Mouse (Mus musculus): Measurements from ENCODE around the gene Ccdc81. TPM values are rescaled to one million over a fixed set of nuclear protein-coding genes. Genes with fewer than 3 reads are reported as not detected.
A peak's percentile ranks its signal among the peaks of the same experiment; 100 is the strongest.

The Ccdc81 gene
- polyA plus RNA-seq, 1 experiment from 2014 or later = 0.04 TPM

DNA sequence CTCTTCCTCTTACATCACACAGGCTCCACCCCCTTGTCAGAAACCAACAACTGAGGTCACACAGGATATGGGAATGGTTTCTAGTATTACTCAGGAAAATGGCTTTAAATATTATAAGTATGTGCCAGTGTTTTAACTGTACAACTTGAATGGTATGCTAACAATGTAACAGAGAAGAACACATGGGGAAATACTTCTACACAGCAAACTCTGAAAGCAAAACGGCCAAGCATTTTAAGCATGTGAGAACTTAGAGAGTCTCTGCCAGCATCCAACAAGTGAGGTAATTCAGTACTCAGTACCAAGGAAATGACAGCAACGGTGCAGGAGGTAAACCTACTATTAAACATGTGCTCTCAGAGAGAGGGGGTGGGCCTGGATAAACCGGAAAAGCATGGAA is 18.9 kb downstream of the Ccdc81 start:
- TF ChIP-seq CTCF (IDR thresholded peaks at IDR 0.05; ENCODE audit: low read depth) (no peak), EP300 (optimal IDR thresholded peaks at IDR 0.05) (no peak)
- no peak overlapping the region for H3K4me2 ChIP-seq (replicated peaks; ENCODE audit: low read depth)
- no peak for ATAC-seq (ENCODE audit: low FRiP score, low TSS enrichment)
- H3K27me3 ChIP-seq (ENCODE audit: control insufficient read depth, insufficient read depth, low read length) = no peaks in the 10 kb centered on the region
- H3K9ac ChIP-seq (ENCODE audit: low read length) = no peak overlapping the region
- no peaks in the 10 kb centered on the region for H3K4me1 ChIP-seq (replicated peaks; ENCODE audit: control insufficient read depth, insufficient read depth)
- DNase-seq (ENCODE audit: low spot score) = no peak
- H3K36me3 ChIP-seq (ENCODE audit: control insufficient read depth, insufficient read depth, low read length) = no peaks in the 10 kb centered on the region
- no peak overlapping the region for H3K4me3 ChIP-seq (ENCODE audit: low read depth, low read length)
- WGBS = 46% methylated on average over 3 of the region's 3 CpGs
- no peaks in the 10 kb centered on the region for H3K9me3 ChIP-seq (ENCODE audit: control insufficient read depth, low read length)
- no peak overlapping the region for H3K27ac ChIP-seq (replicated peaks)

DNA sequence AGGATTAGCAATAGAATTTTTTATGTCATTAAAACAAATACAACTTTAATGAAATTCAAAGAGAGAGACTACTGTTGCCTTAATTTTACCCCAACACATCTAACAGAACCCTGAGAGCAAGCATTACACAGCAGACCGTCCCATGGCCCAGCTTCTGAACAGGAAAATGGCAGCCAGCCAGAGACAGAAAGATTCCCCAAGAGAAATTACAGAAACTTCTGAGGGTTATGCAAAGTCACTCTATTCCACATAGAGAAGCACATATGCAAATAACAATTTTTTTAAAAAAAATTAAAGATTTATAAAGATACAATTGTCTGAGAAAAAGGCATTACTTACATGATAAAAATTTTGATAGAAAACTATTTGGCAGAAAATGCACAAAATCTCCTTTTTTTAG is 23.7 kb downstream of the Ccdc81 start:
- H3K4me2 ChIP-seq (replicated peaks; ENCODE audit: low read depth) = no peak overlapping the region
- H3K9ac ChIP-seq (ENCODE audit: low read length) = no peak overlapping the region
- ATAC-seq (ENCODE audit: low FRiP score, low TSS enrichment) (no peak), DNase-seq (ENCODE audit: low spot score) (no peak)
- H3K27me3 ChIP-seq (ENCODE audit: control insufficient read depth, insufficient read depth, low read length) = no peaks in the 10 kb centered on the region
- no peak for TF ChIP-seq CTCF (IDR thresholded peaks at IDR 0.05; ENCODE audit: low read depth)
- no peak for TF ChIP-seq EP300 (optimal IDR thresholded peaks at IDR 0.05)
- H3K27ac ChIP-seq (replicated peaks) = no peak overlapping the region
- no peak overlapping the region for H3K4me3 ChIP-seq (ENCODE audit: low read depth, low read length)
- WGBS = 37% methylated on average over 1 of the region's 1 CpGs
- H3K9me3 ChIP-seq (ENCODE audit: control insufficient read depth, low read length) = no peaks in the 10 kb centered on the region
- no peaks in the 10 kb centered on the region for H3K36me3 ChIP-seq (ENCODE audit: control insufficient read depth, insufficient read depth, low read length)
- no peaks in the 10 kb centered on the region for H3K4me1 ChIP-seq (replicated peaks; ENCODE audit: control insufficient read depth, insufficient read depth)

- DNase-seq (ENCODE audit: low spot score) (no peak), ATAC-seq (ENCODE audit: low FRiP score, low TSS enrichment) (no peak)
- no peak for TF ChIP-seq CTCF (IDR thresholded peaks at IDR 0.05; ENCODE audit: low read depth)
- no peak for TF ChIP-seq EP300 (optimal IDR thresholded peaks at IDR 0.05)
- no peak overlapping the region for H3K4me3 ChIP-seq (ENCODE audit: low read depth, low read length)
- no peaks in the 10 kb centered on the region for H3K4me1 ChIP-seq (replicated peaks; ENCODE audit: control insufficient read depth, insufficient read depth)
- H3K9ac ChIP-seq (ENCODE audit: low read length) = no peak overlapping the region
- WGBS = 73% methylated on average over 5 of the region's 5 CpGs
- no peaks in the 10 kb centered on the region for H3K36me3 ChIP-seq (ENCODE audit: control insufficient read depth, insufficient read depth, low read length)
- no peaks in the 10 kb centered on the region for H3K27me3 ChIP-seq (ENCODE audit: control insufficient read depth, insufficient read depth, low read length)
- H3K9me3 ChIP-seq (ENCODE audit: control insufficient read depth, low read length) = no peaks in the 10 kb centered on the region
- no peak overlapping the region for H3K4me2 ChIP-seq (replicated peaks; ENCODE audit: low read depth)
- H3K27ac ChIP-seq (replicated peaks) = no peak overlapping the region
These were observed 36.2 kb downstream of the Ccdc81 start for GRCm38 (mm10) chr7:89867221-89867620.

GRCm38 (mm10) chr7:89864769-89865168 is 38.7 kb downstream of the Ccdc81 start:
- no peak for ATAC-seq (ENCODE audit: low FRiP score, low TSS enrichment)
- Histone ChIP-seq H3K4me2 (replicated peaks; ENCODE audit: low read depth) (no peak overlapping the region), H3K36me3 (ENCODE audit: control insufficient read depth, insufficient read depth, low read length) (no peaks in the 10 kb centered on the region), H3K27me3 (ENCODE audit: control insufficient read depth, insufficient read depth, low read length) (no peaks in the 10 kb centered on the region), H3K9ac (ENCODE audit: low read length) (no peak overlapping the region), H3K4me3 (ENCODE audit: low read depth, low read length) (no peak overlapping the region), H3K27ac (replicated peaks) (no peak overlapping the region), H3K9me3 (ENCODE audit: control insufficient read depth, low read length) (no peaks in the 10 kb centered on the region), H3K4me1 (replicated peaks; ENCODE audit: control insufficient read depth, insufficient read depth) (no peaks in the 10 kb centered on the region)
- peak; percentile 31 for TF ChIP-seq CTCF (IDR thresholded peaks at IDR 0.05; ENCODE audit: low read depth)
- no peak for TF ChIP-seq EP300 (optimal IDR thresholded peaks at IDR 0.05)
- DNase-seq (ENCODE audit: low spot score) = no peak
- WGBS = 94% methylated on average over 1 of the region's 1 CpGs

DNA sequence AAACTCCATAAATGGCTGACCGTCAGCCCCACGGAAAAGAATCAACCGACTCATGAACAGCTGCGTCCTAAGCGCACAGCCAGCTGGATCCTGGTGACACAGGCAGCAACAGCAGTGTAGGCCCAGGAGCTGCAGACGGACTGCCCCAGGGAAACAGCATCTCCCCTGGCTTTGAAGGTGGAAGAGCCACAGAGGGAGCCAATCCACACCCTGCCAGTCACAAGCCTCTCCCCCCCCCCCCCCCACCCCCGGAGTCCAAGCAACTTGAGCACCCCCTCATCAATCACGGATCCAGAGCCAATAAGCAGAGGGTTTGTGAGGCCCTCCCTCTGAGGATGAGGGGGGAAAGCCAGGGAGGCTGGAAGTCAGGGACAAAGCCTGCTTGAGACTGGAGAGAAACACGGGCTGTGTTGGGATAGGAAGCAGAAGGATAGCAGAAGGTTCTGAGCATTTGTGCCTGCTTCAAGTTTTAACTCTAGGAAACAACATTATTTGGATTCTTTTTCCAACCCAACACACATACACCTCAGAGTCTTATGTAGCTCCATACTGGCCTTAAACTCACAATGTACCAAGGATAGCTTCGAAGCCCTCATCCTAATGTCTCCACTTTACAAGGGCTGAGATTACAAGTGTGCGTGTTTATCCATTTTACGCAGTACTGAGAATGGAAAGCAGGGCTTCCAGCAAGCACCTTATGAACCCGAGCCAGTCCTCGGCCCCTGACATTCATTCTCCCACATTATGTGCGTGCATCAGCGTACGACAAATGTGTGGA is 46.8 kb downstream of the Ccdc81 start:
- H3K27me3 ChIP-seq (ENCODE audit: control insufficient read depth, insufficient read depth, low read length) = no peaks in the 10 kb centered on the region
- no peak overlapping the region for H3K4me2 ChIP-seq (replicated peaks; ENCODE audit: low read depth)
- TF ChIP-seq EP300 (optimal IDR thresholded peaks at IDR 0.05) = no peak
- no peaks in the 10 kb centered on the region for H3K9me3 ChIP-seq (ENCODE audit: control insufficient read depth, low read length)
- H3K4me1 ChIP-seq (replicated peaks; ENCODE audit: control insufficient read depth, insufficient read depth) = no peaks in the 10 kb centered on the region; the same call in 1 of the 2 replicates
- ATAC-seq (ENCODE audit: low FRiP score, low TSS enrichment) (no peak), DNase-seq (ENCODE audit: low spot score) (no peak)
- no peak overlapping the region for H3K4me3 ChIP-seq (ENCODE audit: low read depth, low read length)
- no peak overlapping the region for H3K9ac ChIP-seq (ENCODE audit: low read length)
- 56% methylated on average over 17 of the region's 17 CpGs for WGBS
- H3K36me3 ChIP-seq (ENCODE audit: control insufficient read depth, insufficient read depth, low read length) = no peaks in the 10 kb centered on the region
- no peak overlapping the region for H3K27ac ChIP-seq (replicated peaks)

GRCm38 (mm10) chr7:89855196-89855595 is 48.2 kb downstream of the Ccdc81 start:
- WGBS = 55% methylated on average over 1 of the region's 1 CpGs
- Histone ChIP-seq H3K27ac (replicated peaks) (no peak overlapping the region), H3K4me2 (replicated peaks; ENCODE audit: low read depth) (no peak overlapping the region), H3K27me3 (ENCODE audit: control insufficient read depth, insufficient read depth, low read length) (no peaks in the 10 kb centered on the region), H3K9ac (ENCODE audit: low read length) (no peak overlapping the region), H3K4me1 (replicated peaks; ENCODE audit: control insufficient read depth, insufficient read depth) (no peaks in the 10 kb centered on the region; the same call in 1 of the 2 replicates), H3K9me3 (ENCODE audit: control insufficient read depth, low read length) (no peaks in the 10 kb centered on the region), H3K36me3 (ENCODE audit: control insufficient read depth, insufficient read depth, low read length) (no peaks in the 10 kb centered on the region), H3K4me3 (ENCODE audit: low read depth, low read length) (no peak overlapping the region)
- ATAC-seq (ENCODE audit: low FRiP score, low TSS enrichment) = no peak
- TF ChIP-seq CTCF (IDR thresholded peaks at IDR 0.05; ENCODE audit: low read depth) (no peak), EP300 (optimal IDR thresholded peaks at IDR 0.05) (no peak)
- no peak for DNase-seq (ENCODE audit: low spot score)
